Mouse (Mus musculus) embryonic facial prominence, embryonic 10.5 days (tissue): ENCODE data around the gene Necab2. TPM values are rescaled to one million over a fixed set of nuclear protein-coding genes. Genes with fewer than 3 reads are reported as not detected.
A peak's percentile ranks its signal among the peaks of the same experiment; 100 is the strongest.

Experiments
- DNase-seq: peaks from one replicate; pipeline ENCODE4 v3.0.0-alpha.2; 2017; ENCODE audit warnings: low spot score
- H3K27ac ChIP-seq: fragments of 300-500 bp; sonication (generic); replicated peaks from 2 replicates; pipeline ENCODE4 v1.5.1; 2016; ENCODE audit warnings: mild to moderate bottlenecking
- H3K27me3 ChIP-seq: fragments of 300-500 bp; sonication (generic); replicated peaks from 2 replicates; pipeline ENCODE4 v1.6.1; 2016; ENCODE audit warnings: low read depth, mild to moderate bottlenecking; ENCODE audit not compliant: poor library complexity, severe bottlenecking
- H3K36me3 ChIP-seq: fragments of 300-500 bp; sonication (generic); replicated peaks from 2 replicates; pipeline ENCODE4 v1.6.1; 2016; ENCODE audit warnings: mild to moderate bottlenecking, moderate library complexity
- H3K4me1 ChIP-seq: fragments of 300-500 bp; sonication (generic); 2 replicates; pipeline ENCODE4 v1.6.1; 2016
- H3K4me3 ChIP-seq: fragments of 300-500 bp; sonication (generic); 2 replicates; pipeline ENCODE4 v1.5.1; 2016; ENCODE audit warnings: mild to moderate bottlenecking, moderate library complexity
- H3K9me3 ChIP-seq: fragments of 300-500 bp; sonication (generic); 2 replicates; pipeline ENCODE4 v1.6.1; 2016; ENCODE audit warnings: mild to moderate bottlenecking
- WGBS: fragments of 180-500 bp; shearing (Covaris S2); methylation state at CpG from one replicate; pipeline ENCODE4 v1.1.7; 2016; 5-methylcytosine and 5-hydroxymethylcytosine counted together
- polyA plus RNA-seq: library from polyadenylated mRNA; unstranded; fragments of >200 nt; fragmentation: Nextera tagmentation; extraction: Ambion mirVana; gene quantifications from 2 replicates; pipeline ENCODE4 v1.2.1, GENCODE M21; 2016

Necab2 gene
- polyA plus RNA-seq, 1 experiment from 2014 or later, result 8.8 TPM

DNA sequence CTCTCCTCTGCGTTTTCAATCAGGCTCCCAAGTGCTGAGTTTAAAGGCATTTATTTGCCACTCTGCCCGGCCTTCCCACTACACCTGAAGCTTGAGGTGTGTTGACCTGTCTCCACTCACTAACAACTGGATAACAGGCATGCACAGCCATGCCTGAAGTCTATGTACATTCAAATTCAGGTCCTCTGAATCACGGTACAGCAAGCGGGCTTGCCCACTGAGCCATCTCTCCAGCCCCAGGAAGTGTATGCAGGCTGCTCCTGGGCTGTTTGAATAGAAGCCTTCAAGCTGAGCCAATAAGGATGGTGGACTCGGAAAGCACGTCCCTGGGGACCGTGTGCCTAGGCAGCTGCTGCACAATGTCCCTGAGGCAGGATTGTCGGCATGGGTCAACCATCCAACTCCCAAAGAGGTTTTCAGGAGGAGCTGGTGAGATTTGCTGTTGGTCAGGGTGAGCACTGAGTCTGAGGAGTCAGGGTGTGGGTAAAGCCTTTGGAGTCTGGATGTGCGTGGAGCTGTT, 24.9 kb upstream of the Necab2 start:
- H3K27ac ChIP-seq, result peak overlapping the region; percentile 35; the same call in 1 of the 2 replicates
- no peaks in the 10 kb centered on the region for H3K9me3 ChIP-seq
- no peak for DNase-seq
- H3K27me3 ChIP-seq, result peaks cover 17% of the 10 kb centered on the region
- no peak overlapping the region for H3K4me3 ChIP-seq
- H3K4me1 ChIP-seq, result peaks cover 57% of the 10 kb centered on the region
- 55% methylated on average over 9 of the region's 9 CpGs for WGBS
- H3K36me3 ChIP-seq, result no peaks in the 10 kb centered on the region

DNA sequence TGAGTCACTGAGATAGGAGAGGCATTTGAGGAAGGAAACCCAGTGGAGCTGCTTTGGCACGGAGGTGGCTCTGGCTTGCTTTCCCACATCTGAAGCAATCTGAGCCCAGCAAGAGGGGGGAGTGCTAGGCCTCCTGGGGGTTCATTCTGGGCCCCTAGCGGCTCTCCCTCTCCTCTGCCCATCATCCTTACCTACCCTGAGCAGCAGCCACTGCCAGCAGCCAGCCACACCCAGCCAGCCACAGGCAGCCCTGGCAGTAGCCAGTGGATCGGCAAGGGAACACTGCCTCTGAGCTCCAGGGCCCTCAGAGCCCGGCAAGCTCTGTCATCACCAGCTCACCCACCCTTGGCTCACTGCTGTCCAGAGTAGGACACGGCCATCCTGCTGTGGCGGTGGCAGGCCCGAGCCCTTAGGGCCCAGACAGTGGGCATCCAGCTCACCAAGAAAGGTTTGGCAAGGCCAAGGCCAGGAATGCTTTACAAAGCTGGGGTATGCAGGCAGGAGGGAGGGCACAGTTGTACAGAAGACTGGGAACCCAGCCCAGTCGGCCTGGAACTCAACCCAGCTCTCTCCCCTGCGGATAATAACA, 24.3 kb upstream of the Necab2 start:
- H3K27me3 ChIP-seq, result peaks cover 11% of the 10 kb centered on the region
- no peaks in the 10 kb centered on the region for H3K36me3 ChIP-seq
- H3K4me1 ChIP-seq, result peaks cover 56% of the 10 kb centered on the region
- H3K9me3 ChIP-seq, result no peaks in the 10 kb centered on the region
- no peak for DNase-seq
- H3K27ac ChIP-seq, result no peak overlapping the region; the same call in 1 of the 2 replicates
- H3K4me3 ChIP-seq, result no peak overlapping the region
- 72% methylated on average over 9 of the region's 9 CpGs for WGBS

DNA sequence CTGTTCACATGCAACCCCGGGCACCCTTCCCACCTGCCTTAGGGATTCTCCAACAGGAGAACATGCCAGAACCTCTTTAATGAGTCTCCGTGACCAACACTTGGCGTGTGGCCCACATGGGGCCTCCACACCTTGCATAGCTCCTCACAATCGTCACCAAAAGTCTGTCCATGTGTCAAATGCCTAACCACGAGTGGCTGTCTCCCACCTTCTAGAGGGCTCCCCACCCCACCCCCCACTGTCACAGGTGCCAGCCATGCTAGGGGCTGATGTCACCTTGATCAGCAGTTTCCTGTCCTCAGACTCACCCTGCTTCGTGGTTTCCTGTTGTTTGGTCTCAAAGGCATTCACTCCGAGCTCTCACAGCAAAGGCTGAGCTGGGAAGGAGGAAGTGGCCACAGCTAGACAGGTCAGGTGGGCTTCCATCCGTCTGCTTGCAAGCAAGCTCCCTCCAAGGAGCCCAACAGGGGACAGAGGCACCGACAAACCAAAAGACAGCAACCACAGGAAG, 22.8 kb upstream of the Necab2 start:
- no peaks in the 10 kb centered on the region for H3K9me3 ChIP-seq

DNA sequence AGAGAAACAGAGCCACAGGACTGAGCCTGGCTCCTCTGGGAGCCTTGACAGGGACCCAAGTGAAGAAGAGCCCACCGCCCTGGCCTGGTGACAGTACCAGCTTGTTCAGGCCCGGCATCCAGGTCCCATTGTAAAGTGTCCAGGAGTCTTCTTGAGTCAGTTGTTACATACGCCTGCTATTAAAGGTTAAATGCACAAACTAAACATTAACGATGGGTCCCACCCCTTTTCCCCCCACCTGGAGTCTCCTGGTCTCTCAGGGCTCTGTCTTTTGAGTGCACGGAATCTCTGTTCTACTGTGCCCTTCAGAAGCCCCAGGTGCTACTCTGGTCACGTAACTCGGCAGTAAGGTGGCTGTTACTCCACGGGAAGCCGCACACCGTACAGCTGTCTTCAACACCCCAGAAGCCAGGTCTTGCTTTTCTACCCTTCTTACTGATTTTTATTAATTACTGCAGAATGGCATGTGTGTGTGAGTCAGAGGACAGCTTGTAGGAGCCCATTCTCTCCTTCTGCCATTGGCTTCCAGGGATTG, 22.3 kb upstream of the Necab2 start:
- Histone ChIP-seq H3K27me3 (0 out of 2 replicates have a peak, but pooled peaks cover 4% of the 10 kb centered on the region), H3K9me3 (no peaks in the 10 kb centered on the region), H3K4me1 (peaks cover 61% of the 10 kb centered on the region), H3K36me3 (no peaks in the 10 kb centered on the region), H3K27ac (peak overlapping the region; percentile 19; the same call in 1 of the 2 replicates), H3K4me3 (no peak overlapping the region)
- 91% methylated on average over 10 of the region's 10 CpGs for whole genome bisulfite sequencing
- no peak for DNase-seq

More for the DNA sequence above, 22.8 kb upstream of the Necab2 start:
- Histone ChIP-seq H3K36me3 (no peaks in the 10 kb centered on the region), H3K27me3 (0 out of 2 replicates have a peak, but pooled peaks cover 4% of the 10 kb centered on the region), H3K4me3 (no peak overlapping the region), H3K27ac (no peak overlapping the region), H3K4me1 (peaks cover 66% of the 10 kb centered on the region)
- WGBS, result 66% methylated on average over 9 of the region's 9 CpGs
- no peak for DNase-seq

DNA sequence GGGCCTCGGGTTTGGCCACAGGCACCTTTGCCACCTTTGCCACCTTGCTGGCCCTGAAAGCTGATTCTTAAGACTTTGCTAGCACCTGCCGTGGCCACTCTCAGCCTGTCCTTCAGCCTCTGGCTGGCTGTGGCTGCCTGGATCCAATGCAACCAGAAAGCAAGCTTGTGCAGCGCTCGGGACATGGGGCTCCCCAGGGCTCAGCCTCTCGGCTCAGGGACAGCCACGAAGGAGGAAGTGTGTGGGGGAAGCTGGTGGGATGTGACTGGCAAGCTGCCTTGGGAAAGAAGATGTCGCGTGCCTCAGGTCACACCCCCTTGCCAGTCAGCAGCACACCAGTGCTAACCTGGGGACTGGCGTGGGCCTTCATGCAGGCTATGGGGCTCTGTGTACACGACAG, 21.8 kb upstream of the Necab2 start:
- peaks cover 56% of the 10 kb centered on the region for H3K4me1 ChIP-seq
- 80% methylated on average over 10 of the region's 10 CpGs for WGBS
- 0 out of 2 replicates have a peak, but pooled peaks cover 4% of the 10 kb centered on the region for H3K27me3 ChIP-seq
- H3K9me3 ChIP-seq, result no peaks in the 10 kb centered on the region
- no peaks in the 10 kb centered on the region for H3K36me3 ChIP-seq
- H3K4me3 ChIP-seq, result no peak overlapping the region
- no peak overlapping the region; the same call in none of the 2 replicates for H3K27ac ChIP-seq
- DNase-seq, result no peak

DNA sequence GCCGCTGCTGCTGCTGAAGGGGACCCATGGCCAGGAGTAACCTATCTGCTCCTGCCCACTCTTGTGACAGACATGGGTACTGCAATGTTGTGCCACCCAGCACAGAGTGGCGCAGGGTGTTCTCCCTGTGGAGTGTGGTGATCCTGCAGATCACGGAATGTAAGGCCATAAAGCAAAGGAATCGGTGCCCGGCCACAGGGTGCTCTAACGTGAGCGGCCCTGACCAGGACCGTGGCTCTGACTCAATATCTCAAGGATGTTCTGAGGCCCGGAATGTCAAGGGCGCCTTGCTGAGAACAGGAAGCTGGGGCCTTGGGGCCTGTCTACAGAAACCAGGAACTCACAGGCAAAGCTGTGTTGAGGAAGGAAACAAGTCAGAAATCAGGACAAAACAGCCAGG, 21.0 kb upstream of the Necab2 start:
- no peaks in the 10 kb centered on the region for H3K9me3 ChIP-seq
- H3K27me3 ChIP-seq, result 0 out of 2 replicates have a peak, but pooled peaks cover 4% of the 10 kb centered on the region
- no peaks in the 10 kb centered on the region for H3K36me3 ChIP-seq
- H3K27ac ChIP-seq, result 0 out of 2 replicates have a peak overlapping the region, but pooled peaks have one; percentile 19
- no peak overlapping the region for H3K4me3 ChIP-seq
- peaks cover 57% of the 10 kb centered on the region for H3K4me1 ChIP-seq
- 90% methylated on average over 10 of the region's 10 CpGs for WGBS
- DNase-seq, result no peak

DNA sequence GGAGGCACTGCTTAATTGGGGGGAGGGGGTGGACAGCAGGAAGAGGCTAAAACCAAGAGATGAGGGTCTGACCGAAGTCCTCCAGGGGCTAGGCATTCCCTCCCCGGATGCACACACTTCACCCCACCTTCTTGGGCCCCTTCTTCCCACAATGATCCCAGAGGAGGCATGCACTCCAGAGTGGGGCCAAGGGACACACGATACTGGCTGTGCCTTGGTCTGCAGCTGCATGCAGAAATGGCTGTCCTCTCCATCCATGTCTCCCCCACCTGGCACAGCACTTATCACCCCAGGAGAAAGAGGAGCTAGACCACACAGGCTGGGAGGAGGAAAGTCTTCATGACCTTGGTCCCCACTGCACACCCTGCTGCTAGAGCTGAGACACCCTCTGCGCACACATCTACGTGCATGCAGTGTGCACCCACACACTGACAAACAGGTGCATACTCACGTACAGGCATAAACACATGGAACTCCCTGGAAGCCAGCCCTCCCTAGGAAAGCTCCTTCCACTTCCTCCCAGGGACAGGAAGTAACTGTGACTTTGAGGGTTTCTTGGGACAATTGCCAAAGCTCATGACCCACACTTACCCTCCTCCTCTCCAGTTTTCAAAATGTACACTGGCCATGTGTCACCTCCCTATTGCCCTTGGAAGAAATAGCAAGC, 20.3 kb upstream of the Necab2 start:
- WGBS, result 87% methylated on average over 6 of the region's 6 CpGs
- Histone ChIP-seq H3K36me3 (no peaks in the 10 kb centered on the region), H3K4me1 (peaks cover 55% of the 10 kb centered on the region), H3K4me3 (no peak overlapping the region), H3K27ac (0 out of 2 replicates have a peak overlapping the region, but pooled peaks have one; percentile 30), H3K27me3 (0 out of 2 replicates have a peak, but pooled peaks cover 4% of the 10 kb centered on the region), H3K9me3 (no peaks in the 10 kb centered on the region)
- DNase-seq, result no peak

DNA sequence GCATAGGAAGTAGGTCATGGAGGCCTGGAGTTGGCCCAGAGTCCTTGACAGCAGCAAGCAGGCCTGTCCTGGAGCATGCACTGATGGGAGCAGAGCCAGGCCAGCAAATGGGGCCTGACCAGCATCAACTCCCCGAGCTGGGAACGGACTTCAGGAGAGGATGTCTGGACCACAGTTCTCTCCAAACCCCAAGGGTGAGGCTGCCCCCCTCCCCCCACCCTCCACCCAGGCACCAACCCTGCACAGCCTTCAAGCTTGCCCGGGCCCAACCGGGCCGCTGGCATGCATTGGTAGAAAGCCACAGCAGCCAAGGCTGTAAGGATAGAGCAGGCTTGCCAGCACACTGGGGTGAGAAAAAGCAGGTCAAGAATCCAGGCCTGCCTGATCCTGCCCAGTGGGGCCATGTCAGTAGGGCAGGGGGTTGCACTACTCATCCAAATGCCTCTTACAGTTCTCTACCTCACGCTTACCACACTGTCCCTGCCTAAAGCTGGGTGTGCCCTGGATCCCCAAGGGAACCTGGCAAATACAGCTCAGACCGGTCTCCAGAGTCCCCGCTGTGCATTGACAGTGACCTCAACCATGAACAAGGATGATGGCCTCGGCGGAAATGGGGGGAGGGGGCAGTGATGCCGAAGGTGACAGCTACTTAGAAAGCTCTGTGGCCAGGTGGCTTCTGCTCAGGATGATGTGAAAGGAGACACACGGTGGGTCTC, 18.7 kb upstream of the Necab2 start:
- no peak for DNase-seq
- H3K9me3 ChIP-seq, result no peaks in the 10 kb centered on the region
- no peak overlapping the region; the same call in 1 of the 2 replicates for H3K27ac ChIP-seq
- H3K27me3 ChIP-seq, result no peaks in the 10 kb centered on the region
- H3K4me3 ChIP-seq, result no peak overlapping the region
- 74% methylated on average over 12 of the region's 12 CpGs for WGBS
- H3K4me1 ChIP-seq, result peaks cover 49% of the 10 kb centered on the region
- H3K36me3 ChIP-seq, result no peaks in the 10 kb centered on the region

DNA sequence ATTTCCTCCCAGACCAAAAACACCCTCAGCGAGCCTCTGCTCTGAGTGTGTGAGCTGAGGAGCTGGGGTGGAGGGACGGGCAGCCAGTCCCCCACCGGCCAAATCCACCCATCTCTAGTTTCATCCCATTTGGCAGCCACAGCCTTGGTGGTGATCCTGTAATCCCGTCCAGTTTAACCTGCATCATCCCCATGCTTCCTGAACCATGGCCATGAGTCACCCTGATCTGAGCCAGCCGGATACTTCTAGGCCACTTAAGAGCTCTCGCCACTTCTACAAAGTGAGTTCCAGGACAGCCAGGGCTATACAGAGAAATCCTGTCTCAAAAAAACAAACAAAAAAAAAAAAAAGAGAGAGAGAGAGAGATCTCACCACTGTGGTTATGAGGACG, 18.2 kb upstream of the Necab2 start:
- Histone ChIP-seq H3K36me3 (no peaks in the 10 kb centered on the region), H3K27ac (no peak overlapping the region; the same call in 1 of the 2 replicates), H3K9me3 (no peaks in the 10 kb centered on the region), H3K4me3 (no peak overlapping the region), H3K4me1 (peaks cover 51% of the 10 kb centered on the region), H3K27me3 (no peaks in the 10 kb centered on the region)
- WGBS, result 69% methylated on average over 7 of the region's 7 CpGs
- no peak for DNase-seq

DNA sequence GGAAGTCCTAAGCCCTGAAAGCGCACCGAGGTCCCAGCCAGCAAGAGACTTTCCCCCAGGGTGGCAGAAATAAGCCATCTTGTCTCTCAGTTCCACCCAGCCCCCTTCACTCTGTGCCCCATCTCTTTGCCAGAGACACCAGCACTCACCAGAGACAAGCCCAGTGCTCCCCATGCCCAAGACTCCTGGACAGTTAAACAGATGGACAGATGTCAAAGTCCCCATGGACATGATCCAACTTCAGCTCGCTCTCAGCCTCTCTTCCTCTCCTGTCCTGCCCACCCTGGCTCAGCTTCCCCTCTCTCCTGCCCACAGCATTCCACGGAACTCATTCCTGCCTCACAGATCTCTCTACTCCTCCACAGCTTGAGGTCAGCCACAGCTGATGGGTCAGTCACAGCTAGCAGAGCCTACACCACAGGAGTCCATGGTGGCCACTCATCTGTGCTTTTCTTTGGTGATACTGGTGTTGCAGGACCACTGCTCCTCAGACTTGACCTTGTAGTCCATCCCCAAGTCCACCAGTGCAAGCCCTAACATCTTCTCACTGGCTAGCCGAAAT, 17.7 kb upstream of the Necab2 start:
- no peaks in the 10 kb centered on the region for H3K9me3 ChIP-seq
- H3K4me3 ChIP-seq, result no peak overlapping the region
- peaks cover 46% of the 10 kb centered on the region for H3K4me1 ChIP-seq
- no peak for DNase-seq
- WGBS, result 81% methylated on average over 5 of the region's 5 CpGs
- no peak overlapping the region for H3K27ac ChIP-seq
- H3K27me3 ChIP-seq, result no peaks in the 10 kb centered on the region
- no peaks in the 10 kb centered on the region for H3K36me3 ChIP-seq

DNA sequence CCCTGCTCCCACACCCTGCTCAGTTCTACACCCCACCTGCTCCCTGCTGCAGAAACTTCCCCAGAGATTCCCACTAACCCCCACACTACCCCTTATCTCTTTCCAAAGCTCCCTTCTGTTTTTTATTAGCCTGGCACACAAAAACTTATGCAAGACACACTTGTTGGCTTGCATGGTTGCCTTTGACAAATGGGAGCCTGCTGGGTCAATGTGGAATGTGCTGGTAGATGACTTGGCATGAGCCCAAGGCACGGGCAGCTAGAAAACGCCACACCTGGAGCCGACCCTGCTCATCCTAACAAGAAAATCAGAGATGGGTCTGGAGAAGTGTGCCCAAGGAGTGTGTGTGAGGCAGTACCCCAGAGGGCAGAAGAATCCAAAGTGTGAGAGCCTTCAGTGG, 17.0 kb upstream of the Necab2 start:
- H3K4me1 ChIP-seq, result peaks cover 39% of the 10 kb centered on the region
- H3K27me3 ChIP-seq, result no peaks in the 10 kb centered on the region
- H3K4me3 ChIP-seq, result no peak overlapping the region
- DNase-seq, result no peak
- H3K9me3 ChIP-seq, result no peaks in the 10 kb centered on the region
- no peak overlapping the region for H3K27ac ChIP-seq
- H3K36me3 ChIP-seq, result no peaks in the 10 kb centered on the region
- 94% methylated on average over 3 of the region's 3 CpGs for WGBS

DNA sequence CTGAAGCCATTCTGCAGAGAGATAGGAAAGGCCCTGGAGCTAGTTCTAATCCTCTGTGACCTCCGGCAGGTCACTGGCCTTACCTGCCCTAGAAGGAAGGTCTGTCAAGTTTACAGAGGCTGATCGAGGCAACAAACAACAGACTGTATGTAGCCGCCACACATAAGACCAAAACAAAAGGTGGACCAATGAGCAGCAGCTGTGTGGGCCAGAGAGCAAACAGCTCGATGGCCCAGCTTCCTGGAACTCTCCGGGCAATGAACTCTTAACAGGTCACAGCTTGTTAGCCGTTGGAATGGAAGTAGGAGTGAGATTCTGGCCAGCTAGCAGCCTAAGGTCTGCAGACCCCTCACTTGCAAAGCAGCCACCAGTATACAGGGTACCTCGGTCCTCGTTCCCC, 16.3 kb upstream of the Necab2 start:
- Histone ChIP-seq H3K27ac (no peak overlapping the region), H3K9me3 (no peaks in the 10 kb centered on the region), H3K36me3 (no peaks in the 10 kb centered on the region), H3K4me3 (no peak overlapping the region), H3K27me3 (no peaks in the 10 kb centered on the region), H3K4me1 (peaks cover 38% of the 10 kb centered on the region)
- WGBS, result 68% methylated on average over 8 of the region's 8 CpGs
- DNase-seq, result no peak
